Mouse (Mus musculus): ENCODE measurements around the gene Elk3.

Gene Elk3

DNA sequence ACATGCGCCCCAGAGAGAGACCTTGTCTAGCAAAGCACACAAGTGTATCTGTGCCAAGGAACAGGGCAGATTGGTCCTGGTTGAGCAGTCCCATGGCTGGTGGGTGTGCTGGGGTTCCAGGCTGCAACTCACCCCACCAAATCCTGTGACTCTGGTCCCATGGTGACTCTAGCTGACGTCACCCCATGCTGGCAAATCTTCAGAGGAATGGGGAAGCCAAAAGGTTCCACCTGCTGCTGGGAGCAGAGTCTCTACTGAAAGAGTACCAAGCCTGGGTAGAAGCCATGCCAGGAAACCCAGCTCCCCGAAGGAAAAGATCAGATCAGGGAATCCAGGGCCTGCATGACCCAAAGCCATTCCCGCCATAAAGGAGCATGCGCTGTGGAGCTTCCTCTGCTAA is 43.4 kb downstream of the Elk3 start:
- DNase-seq (ENCODE audit: low spot score): no peak

DNA sequence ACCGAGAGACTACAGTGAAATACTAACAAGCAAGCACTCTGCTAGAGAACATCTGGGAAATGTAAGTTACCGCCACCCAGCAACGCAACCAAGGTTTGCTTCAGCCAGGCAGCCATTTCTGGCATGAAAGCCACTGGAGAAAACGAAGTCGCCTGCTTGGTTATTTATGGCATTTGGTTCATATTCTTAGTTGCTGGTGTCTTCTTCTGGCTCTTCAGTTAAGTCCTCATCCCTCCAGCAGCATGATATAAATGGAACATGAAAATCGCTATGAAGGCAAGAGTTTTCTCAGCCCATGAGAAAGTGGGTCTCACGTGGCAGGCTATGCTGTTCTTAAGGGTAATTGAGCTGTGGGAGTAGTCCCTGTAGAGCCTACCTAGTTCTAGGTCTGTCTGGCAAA is 44.4 kb downstream of the Elk3 start:
- no peak for DNase-seq (ENCODE audit: low spot score)

DNA sequence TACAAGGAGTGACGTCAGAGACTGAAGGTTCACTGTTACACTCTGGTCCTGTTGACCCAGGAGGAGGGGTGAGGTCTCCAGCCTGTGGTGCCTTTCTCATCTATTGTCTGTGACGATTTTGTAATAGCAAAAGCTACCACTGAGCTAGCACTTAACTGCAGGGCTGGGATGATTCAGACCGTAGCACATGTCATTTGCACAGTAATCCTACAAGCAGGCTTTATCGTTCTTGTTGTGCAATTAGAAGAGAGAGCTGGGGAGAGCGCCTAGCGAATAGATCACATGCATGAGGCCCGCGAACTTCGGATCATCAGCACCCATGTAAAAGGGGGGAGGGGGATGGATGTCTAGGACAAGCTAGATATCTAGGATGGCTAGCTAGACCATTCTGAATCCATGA is 45.1 kb downstream of the Elk3 start:
- DNase-seq (ENCODE audit: low spot score): no peak

DNA sequence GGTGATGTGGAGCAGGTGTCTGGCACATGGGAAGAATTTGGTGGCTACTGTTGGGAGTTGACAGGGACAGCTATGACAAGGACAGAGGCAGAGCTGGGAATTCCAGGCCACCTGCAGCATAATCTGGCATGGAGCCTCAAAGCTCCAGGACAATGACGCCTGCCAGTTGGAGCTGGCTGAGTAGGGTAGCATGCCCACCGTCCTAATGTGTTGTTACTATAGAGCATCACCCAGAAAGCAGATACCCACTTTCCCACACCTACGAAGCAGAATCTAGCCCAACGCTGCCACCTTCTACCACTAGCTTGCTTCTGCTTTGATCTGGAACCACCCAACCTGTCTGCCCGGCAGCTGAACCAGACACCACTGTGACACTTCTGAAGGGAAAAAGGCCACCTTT is 46.9 kb downstream of the Elk3 start:
- no peak for DNase-seq (ENCODE audit: low spot score)

GRCm38 (mm10) chr10:93263431-93263830 is 47.5 kb downstream of the Elk3 start:
- DNase-seq (ENCODE audit: low spot score): no peak

DNA sequence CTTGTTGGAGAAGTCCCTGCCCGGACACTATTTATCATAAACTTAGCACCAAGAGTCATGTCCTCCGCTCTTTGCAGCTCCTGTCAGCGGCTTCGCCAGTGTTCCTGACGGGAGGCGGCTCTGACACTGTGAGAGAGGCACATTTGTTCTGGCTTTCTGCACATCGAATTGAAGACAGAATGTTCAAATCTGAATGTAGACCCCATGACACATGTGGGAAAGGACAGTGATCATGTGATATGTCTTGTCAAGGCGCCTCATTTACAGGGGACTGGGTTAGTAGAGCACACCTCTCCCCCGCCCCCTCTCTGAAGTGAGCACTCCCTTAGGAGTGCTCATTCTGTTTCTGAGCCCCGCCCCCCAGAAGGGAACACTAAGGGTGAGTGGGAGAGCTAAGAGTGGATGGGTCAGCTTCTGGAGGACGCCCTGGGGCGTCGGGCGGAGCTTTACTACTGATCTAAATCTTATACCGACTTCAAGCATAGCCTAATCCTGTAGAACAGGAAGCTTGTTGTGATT is 48.9 kb downstream of the Elk3 start:
- DNase-seq (ENCODE audit: low spot score): no peak

- DNase-seq (ENCODE audit: low spot score): peak; percentile 51
Observed at GRCm38 (mm10) chr10:93261132-93261980, 49.6 kb downstream of the Elk3 start.

DNA sequence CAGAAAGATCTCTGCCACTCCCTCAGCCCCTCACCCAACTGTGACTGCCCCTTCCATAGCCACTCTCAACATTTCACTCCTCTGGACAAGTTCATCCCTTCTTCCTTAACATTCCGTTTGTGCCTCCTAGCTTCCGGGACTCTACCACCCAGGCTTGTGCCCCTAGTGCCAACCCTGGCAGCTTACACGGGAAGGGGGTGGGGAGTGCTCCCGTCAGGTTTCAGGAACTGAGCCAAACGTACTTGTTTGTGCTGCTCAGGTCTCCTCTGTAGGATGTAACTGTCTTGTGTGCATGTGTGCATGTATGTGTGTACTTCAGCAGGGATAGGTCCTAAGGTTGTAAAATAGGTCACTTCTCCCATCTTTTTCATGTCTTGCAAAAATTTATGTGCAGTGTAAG is 51.1 kb downstream of the Elk3 start:
- DNase-seq (ENCODE audit: low spot score): no peak

DNA sequence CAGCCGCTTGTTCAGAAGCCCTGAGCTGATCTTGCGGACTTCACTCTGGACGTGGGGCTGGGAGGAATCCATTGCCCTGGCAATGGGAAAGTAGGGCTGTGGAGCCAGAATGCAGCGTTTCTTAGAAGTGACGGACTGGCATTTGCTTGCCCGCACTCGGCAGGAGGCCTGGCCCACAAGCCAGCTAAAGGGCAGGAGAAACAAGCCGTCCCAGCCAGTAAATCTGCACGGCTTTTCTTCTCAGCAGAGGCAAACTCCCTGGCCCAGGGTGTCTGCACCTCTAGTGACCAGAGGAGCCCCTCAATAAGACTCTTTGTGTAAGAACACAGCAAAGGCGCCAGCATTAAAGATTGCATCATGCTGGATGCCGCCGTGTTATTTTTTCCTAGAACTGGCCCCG is 55.6 kb downstream of the Elk3 start:
- no peak for DNase-seq (ENCODE audit: low spot score)

DNA sequence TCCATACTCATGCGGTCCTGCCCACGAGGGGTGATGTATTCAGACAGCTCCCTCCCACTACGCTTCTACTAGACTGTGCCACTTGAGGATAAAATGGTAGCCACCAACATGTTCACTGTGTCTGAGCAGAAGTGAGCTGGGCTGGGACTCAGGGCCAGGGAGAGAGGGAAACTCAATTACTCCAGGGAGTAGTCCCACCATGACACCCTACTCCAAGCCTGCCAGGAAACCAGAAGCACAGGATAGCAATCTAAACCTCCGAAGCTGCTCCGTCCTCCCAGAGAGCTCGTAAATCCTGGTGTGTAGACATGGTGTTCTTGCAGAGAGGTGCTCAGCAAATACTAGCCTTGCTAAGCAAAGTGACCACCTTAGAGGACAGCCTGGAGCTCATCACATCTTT is 57.8 kb downstream of the Elk3 start:
- DNase-seq (ENCODE audit: low spot score): no peak

- no peak for DNase-seq (ENCODE audit: low spot score)
Observed at GRCm38 (mm10) chr10:93252661-93253060, 58.3 kb downstream of the Elk3 start.

GRCm38 (mm10) chr10:93251426-93251825 is 59.5 kb downstream of the Elk3 start:
- no peak for DNase-seq (ENCODE audit: low spot score)

DNA sequence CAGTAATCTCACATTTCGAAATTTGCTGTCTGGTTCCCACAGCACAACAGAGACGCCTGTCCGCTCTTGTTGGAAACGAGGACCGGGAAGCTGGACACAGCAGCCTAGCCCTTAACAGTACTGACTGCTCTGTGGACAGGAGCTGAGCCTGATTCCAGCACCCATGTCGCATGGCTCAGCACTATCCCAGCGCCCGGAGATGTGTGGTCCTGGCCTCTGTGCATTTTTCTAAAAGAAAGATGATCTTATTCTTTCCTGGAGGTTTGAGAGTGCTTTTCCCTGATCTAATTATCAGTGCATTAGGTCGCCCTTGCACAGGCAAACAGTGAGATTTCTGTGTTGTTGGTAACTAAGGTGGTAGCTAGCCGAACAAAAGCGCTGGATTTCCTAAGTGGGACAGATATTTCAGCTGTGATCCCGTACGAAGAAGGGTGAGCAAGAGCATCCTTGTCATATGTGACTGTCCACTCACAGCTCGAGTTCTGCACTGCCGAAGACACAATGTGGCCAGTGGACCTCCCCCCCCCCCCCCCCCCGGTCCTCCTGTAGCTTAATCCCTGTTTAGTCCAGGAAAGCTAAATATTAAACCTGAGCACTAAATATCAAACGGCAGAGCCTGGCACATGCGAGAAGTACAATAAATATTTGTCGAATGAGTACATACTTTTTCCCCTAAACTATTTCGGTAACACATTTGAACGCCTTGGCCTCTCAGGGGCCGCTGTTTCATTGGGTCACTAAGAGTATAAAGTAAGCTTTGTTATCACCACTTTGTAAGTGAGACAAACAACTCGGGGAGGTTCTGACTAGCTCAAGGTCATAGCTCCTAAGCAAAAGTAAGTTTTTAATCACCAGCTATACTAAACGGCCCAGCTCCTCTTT is 60.3 kb downstream of the Elk3 start:
- DNase-seq (ENCODE audit: low spot score): no peak

GRCm38 (mm10) chr10:93249901-93250300 is 61.0 kb downstream of the Elk3 start:
- no peak for DNase-seq (ENCODE audit: low spot score)

- peak; percentile 39 for DNase-seq (ENCODE audit: low spot score)
Observed at GRCm38 (mm10) chr10:93248416-93248815, 62.5 kb downstream of the Elk3 start.

DNA sequence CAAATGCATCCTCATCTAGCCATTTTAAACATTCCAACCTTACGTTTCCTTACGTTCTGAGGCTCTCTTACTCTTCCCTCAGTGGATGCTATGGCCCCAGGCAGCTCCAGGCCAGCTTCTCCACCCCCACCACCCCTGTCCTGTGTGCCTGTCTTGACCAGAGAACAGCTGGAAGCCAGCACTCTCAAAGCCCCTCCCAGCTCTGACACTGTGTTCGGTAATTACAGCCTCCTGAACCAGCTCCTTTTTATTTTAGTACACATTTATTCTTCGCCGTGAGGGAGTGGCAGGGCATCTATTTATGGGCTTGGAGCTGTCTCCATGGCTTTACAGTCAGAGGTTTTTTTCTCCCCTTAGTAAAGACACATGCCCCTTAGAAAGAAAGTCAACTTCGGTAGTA is 63.0 kb downstream of the Elk3 start:
- DNase-seq (ENCODE audit: low spot score): no peak

GRCm38 (mm10) chr10:93247422-93247821 is 63.5 kb downstream of the Elk3 start:
- no peak for DNase-seq (ENCODE audit: low spot score)

- DNase-seq (ENCODE audit: low spot score): no peak
Observed at GRCm38 (mm10) chr10:93246185-93246920, 64.6 kb downstream of the Elk3 start.

- no peak for DNase-seq (ENCODE audit: low spot score)
Observed at GRCm38 (mm10) chr10:93244209-93244705, 66.7 kb downstream of the Elk3 start.

GRCm38 (mm10) chr10:93242861-93243260 is 68.1 kb downstream of the Elk3 start:
- no peak for DNase-seq (ENCODE audit: low spot score)

- no peak for DNase-seq (ENCODE audit: low spot score)
Observed at GRCm38 (mm10) chr10:93242208-93242607, 68.7 kb downstream of the Elk3 start.

DNA sequence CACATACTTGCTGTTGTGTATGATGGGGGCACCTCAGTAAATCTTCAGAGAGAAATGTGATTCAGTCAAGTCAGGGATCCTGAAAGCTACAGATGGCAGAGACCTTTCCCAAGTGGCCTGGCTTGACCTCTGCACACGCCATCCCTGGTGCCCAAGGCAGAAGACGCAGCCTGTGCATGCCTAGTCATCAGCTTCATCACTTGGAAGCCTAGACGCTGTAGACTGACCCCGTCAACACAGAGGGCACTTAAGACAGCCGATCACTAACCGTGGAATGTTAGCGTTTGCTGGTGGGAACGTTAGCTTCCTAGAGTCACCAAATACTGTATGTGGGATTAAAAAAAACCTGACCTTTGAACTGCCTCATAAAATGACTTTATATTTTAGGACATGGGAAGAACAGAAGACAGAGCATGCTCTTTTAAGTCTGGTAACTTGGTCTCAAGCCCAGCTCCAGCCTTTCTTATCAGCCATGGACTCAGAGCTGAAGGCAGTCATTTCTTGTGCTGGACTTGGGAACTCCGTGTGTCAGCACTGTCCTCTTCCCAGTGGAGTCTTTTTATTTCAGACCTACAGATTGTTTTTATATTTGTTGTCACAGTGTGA is 71.6 kb downstream of the Elk3 start:
- no peak for DNase-seq (ENCODE audit: low spot score)

Data from T-cell, adult 2 months (primary cell).